Mouse (Mus musculus): ENCODE measurements at regions not wholly inside any gene's neighbourhood (a gene's known extent, or its start where the extent isn't known, plus 50 kb on each side); places are given as distances from the start of the nearest gene placed in this dataset.

DNA sequence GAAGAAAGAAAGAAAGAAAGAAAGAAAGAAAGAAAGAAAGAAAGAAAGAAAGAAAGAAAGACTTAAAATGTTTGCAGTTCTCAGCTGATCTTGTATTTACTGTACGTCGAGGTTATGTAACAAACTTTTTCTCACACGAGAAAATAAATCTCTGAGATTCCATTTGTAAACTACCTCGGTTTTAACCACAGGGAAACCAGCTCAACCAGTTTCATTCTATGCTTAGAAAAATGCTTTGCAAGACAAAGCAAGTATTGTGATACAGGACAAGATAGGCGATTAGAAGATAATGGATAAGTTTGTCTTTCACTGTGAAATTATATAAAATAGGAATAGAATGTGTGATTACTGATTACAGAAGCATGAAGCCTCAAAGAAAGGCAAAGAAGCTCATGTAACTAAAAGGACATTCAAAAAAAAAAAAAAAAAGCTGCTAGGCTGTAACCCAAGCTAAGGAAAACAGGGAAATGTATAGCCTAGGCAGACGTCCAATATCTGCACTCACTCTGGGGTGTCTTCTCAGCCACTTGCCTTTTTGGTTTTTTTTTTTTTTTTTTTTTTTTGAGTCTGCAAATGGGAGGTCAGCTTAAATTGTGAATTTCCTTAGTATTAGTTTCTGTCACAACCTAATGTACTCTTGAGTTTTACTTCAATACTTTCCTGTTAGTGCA, 368.3 kb downstream of the Efnb2 start:
- Histone ChIP-seq H3K36me3 (replicated peaks; ENCODE audit: control insufficient read depth, insufficient read depth) (no peaks in the 10 kb centered on the region), H3K4me3 (replicated peaks; ENCODE audit: low read length) (no peak overlapping the region), H3K9ac (no peak overlapping the region), H3K27me3 (ENCODE audit: control insufficient read depth, insufficient read depth, low read length) (no peaks in the 10 kb centered on the region), H3K4me1 (replicated peaks; ENCODE audit: control insufficient read depth, insufficient read depth, low read length) (no peaks in the 10 kb centered on the region), H3K27ac (no peak overlapping the region), H3K4me2 (replicated peaks) (no peak overlapping the region), H3K9me3 (ENCODE audit: control insufficient read depth, low read length) (no peaks in the 10 kb centered on the region)
- DNase-seq (ENCODE audit: low spot score) (no peak), ATAC-seq (ENCODE audit: low FRiP score) (no peak)
- 68% methylated on average over 6 of the region's 6 CpGs for WGBS

DNA sequence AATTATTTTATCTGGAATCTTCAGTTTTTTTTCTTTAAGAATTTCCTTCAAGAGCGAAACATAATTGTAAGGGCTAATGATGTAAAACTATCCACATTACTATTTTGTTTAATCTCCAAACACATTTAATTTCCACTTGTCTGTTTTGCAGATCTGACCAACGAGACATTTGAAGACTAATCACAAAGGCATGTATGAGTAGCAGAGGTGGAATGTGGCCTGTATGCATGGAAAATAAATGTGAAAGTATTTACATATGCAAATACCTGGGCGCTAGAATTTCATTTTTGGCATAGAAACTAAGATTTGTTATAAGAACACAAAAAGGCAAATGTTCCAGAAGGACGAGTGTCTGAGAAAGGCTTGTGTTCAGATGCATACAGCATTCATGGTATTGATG, 375.2 kb downstream of the Efnb2 start:
- no peak overlapping the region for H3K9ac ChIP-seq
- no peaks in the 10 kb centered on the region for H3K36me3 ChIP-seq (replicated peaks; ENCODE audit: control insufficient read depth, insufficient read depth)
- WGBS, result 83% methylated on average over 4 of the region's 4 CpGs
- H3K9me3 ChIP-seq (ENCODE audit: control insufficient read depth, low read length), result no peaks in the 10 kb centered on the region
- no peak for DNase-seq (ENCODE audit: low spot score)
- ATAC-seq (ENCODE audit: low FRiP score), result no peak
- H3K4me3 ChIP-seq (replicated peaks; ENCODE audit: low read length), result no peak overlapping the region
- no peak overlapping the region for H3K27ac ChIP-seq
- no peaks in the 10 kb centered on the region for H3K27me3 ChIP-seq (ENCODE audit: control insufficient read depth, insufficient read depth, low read length)
- no peak overlapping the region for H3K4me2 ChIP-seq (replicated peaks)
- no peaks in the 10 kb centered on the region for H3K4me1 ChIP-seq (replicated peaks; ENCODE audit: control insufficient read depth, insufficient read depth, low read length)

DNA sequence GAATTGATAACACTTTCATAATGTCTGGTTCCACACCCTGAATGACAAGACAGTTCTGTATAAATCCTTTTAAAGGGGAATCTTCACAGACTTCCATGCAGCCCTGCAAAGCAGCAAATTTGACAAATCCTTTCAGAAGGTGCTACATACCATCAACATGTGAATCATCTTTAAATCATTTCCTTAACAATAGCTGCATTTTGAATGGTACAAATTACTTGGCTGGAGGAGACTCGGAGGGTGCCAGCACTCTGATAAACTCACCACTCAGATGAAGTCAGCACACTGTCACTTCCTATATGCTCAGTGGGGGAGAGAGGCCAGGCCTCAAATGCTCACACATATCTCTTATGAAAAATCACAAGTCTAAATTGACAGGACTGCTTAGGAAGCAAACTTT, 386.1 kb downstream of the Efnb2 start:
- WGBS, result 60% methylated on average over 1 of the region's 1 CpGs

DNA sequence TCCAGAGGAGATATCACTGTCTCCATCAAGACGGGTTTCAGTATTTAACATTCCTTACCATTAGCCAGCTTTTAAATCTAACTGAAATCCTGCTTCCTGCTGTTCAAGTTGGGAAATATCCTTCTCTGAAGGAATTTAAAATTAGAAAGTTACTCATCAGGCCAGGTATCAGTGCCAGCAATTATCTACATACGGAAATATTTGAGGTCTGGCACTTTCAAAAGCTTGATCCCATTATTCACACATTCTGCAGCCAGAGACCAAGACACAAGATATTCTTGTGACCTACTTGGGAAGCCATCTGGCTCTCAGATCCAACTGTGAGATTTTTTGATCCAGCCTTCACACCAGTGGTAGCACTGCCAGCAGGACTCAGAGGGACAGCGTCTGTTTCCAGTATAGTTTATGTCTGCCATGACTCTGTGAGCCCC, 386.8 kb downstream of the Efnb2 start:
- no peak for DNase-seq (ENCODE audit: low spot score)
- no peak overlapping the region for H3K4me2 ChIP-seq (replicated peaks)
- ATAC-seq (ENCODE audit: low FRiP score), result no peak
- H3K4me3 ChIP-seq (replicated peaks; ENCODE audit: low read length), result no peak overlapping the region
- 79% methylated on average over 3 of the region's 3 CpGs for WGBS
- no peaks in the 10 kb centered on the region for H3K36me3 ChIP-seq (replicated peaks; ENCODE audit: control insufficient read depth, insufficient read depth)
- H3K27me3 ChIP-seq (ENCODE audit: control insufficient read depth, insufficient read depth, low read length), result no peaks in the 10 kb centered on the region
- no peaks in the 10 kb centered on the region for H3K4me1 ChIP-seq (replicated peaks; ENCODE audit: control insufficient read depth, insufficient read depth, low read length)
- no peak overlapping the region for H3K27ac ChIP-seq
- no peaks in the 10 kb centered on the region for H3K9me3 ChIP-seq (ENCODE audit: control insufficient read depth, low read length)
- no peak overlapping the region for H3K9ac ChIP-seq

More for the DNA sequence above, 386.1 kb downstream of the Efnb2 start:
- no peaks in the 10 kb centered on the region for H3K9me3 ChIP-seq (ENCODE audit: control insufficient read depth, low read length)
- ATAC-seq (ENCODE audit: low FRiP score) (no peak), DNase-seq (ENCODE audit: low spot score) (no peak)
- no peak overlapping the region for H3K9ac ChIP-seq
- H3K4me3 ChIP-seq (replicated peaks; ENCODE audit: low read length), result no peak overlapping the region
- H3K4me1 ChIP-seq (replicated peaks; ENCODE audit: control insufficient read depth, insufficient read depth, low read length), result no peaks in the 10 kb centered on the region
- no peak overlapping the region for H3K27ac ChIP-seq
- no peaks in the 10 kb centered on the region for H3K36me3 ChIP-seq (replicated peaks; ENCODE audit: control insufficient read depth, insufficient read depth)
- no peak overlapping the region for H3K4me2 ChIP-seq (replicated peaks)
- H3K27me3 ChIP-seq (ENCODE audit: control insufficient read depth, insufficient read depth, low read length), result no peaks in the 10 kb centered on the region

DNA sequence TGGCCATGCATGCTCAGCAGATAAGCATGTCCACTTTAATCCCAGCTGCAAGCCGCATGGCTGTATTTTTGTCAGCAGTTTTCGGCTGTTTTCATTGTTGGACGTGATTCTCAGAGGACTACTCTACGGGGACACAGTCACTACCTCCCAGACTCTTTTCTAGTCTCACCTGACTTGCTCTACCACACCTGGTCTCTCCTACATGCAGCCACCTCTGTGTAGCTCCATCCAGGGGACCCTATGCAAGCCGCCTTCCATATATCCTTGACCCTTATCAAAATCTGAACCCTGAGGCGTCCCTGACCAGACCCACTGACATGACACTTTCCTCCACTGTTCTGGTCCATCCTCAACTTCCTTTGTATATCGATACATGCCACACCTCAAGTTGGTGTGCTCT, 402.2 kb downstream of the Efnb2 start:
- Histone ChIP-seq H3K4me3 (replicated peaks; ENCODE audit: low read length) (no peak overlapping the region), H3K4me1 (replicated peaks; ENCODE audit: control insufficient read depth, insufficient read depth, low read length) (no peaks in the 10 kb centered on the region), H3K9ac (no peak overlapping the region), H3K36me3 (replicated peaks; ENCODE audit: control insufficient read depth, insufficient read depth) (no peaks in the 10 kb centered on the region), H3K27ac (no peak overlapping the region), H3K27me3 (ENCODE audit: control insufficient read depth, insufficient read depth, low read length) (no peaks in the 10 kb centered on the region), H3K9me3 (ENCODE audit: control insufficient read depth, low read length) (no peaks in the 10 kb centered on the region), H3K4me2 (replicated peaks) (no peak overlapping the region)
- ATAC-seq (ENCODE audit: low FRiP score), result no peak; the same call in 1 of the 2 replicates
- DNase-seq (ENCODE audit: low spot score), result no peak
- WGBS, result 56% methylated on average over 7 of the region's 7 CpGs

DNA sequence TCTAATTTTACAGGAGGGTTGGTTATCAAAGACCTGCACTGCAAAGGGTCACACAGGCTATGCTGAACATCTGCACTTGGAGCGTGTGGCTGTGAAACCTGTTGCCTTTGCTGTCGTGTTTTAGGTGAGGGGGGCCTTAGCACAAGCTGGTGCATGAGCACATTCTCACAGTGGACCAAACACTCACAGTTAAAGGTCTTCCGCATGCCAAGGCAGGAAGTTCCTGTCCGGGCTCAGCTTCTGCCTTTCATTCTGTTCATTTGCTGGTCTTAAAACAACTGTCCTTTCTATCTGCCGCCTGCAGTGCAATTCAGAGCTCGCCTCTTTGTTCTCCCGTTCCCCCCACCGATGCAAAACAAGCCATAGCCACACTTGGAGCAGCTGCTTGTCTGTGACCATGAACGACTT, 402.8 kb downstream of the Efnb2 start:
- Histone ChIP-seq H3K4me1 (replicated peaks; ENCODE audit: control insufficient read depth, insufficient read depth, low read length) (no peaks in the 10 kb centered on the region), H3K36me3 (replicated peaks; ENCODE audit: control insufficient read depth, insufficient read depth) (no peaks in the 10 kb centered on the region), H3K9me3 (ENCODE audit: control insufficient read depth, low read length) (no peaks in the 10 kb centered on the region), H3K27me3 (ENCODE audit: control insufficient read depth, insufficient read depth, low read length) (no peaks in the 10 kb centered on the region), H3K27ac (no peak overlapping the region), H3K4me3 (replicated peaks; ENCODE audit: low read length) (no peak overlapping the region), H3K9ac (no peak overlapping the region), H3K4me2 (replicated peaks) (peak overlapping the region; percentile 35; the same call in 1 of the 2 replicates)
- DNase-seq (ENCODE audit: low spot score) (no peak), ATAC-seq (ENCODE audit: low FRiP score) (no peak)
- 3% methylated on average over 9 of the region's 9 CpGs for WGBS

DNA sequence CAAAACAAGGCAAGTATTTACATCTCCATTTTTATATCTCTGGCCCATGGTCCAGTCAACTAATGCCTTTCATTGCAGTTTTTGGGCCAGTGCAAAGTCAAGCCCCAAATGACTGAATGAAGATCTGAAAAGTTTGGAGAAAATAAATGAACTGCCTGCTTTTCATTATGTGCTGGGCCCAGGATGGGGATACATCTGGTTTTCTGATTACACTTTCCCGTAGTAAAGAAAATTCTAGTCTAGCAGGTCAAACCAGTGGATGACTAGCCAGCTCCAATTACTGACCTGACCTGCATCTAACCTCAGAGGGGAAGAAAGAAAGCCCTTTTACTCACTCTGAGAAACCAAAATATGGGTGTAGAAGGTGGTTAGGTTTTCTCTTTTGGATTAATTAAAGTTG, 404.7 kb downstream of the Efnb2 start:
- Histone ChIP-seq H3K27ac (no peak overlapping the region), H3K4me1 (replicated peaks; ENCODE audit: control insufficient read depth, insufficient read depth, low read length) (no peaks in the 10 kb centered on the region), H3K4me3 (replicated peaks; ENCODE audit: low read length) (no peak overlapping the region), H3K36me3 (replicated peaks; ENCODE audit: control insufficient read depth, insufficient read depth) (no peaks in the 10 kb centered on the region), H3K27me3 (ENCODE audit: control insufficient read depth, insufficient read depth, low read length) (no peaks in the 10 kb centered on the region), H3K9me3 (ENCODE audit: control insufficient read depth, low read length) (no peaks in the 10 kb centered on the region), H3K4me2 (replicated peaks) (no peak overlapping the region), H3K9ac (no peak overlapping the region)
- 74% methylated on average over 1 of the region's 1 CpGs for WGBS
- no peak for DNase-seq (ENCODE audit: low spot score)
- no peak for ATAC-seq (ENCODE audit: low FRiP score)

DNA sequence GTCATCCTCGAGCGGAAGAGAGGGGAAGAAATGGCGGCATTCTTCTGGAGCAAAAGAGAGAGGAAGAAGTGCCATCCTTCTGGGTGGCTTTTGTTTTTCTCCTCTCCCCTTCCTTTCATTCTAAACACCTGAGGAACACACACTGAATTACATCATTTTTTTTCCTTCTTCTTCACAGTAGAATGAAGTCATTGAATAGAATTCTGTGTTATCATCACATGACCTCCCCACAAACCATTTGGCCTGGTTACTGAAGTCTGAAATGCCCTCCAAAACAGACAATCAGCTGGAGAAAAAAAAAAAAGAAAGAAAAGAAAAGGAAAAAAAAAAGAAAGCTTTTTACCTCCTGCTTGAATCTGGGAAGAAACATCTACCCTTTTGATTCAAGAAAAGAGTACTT, 406.6 kb downstream of the Efnb2 start:
- Histone ChIP-seq H3K27me3 (ENCODE audit: control insufficient read depth, insufficient read depth, low read length) (no peaks in the 10 kb centered on the region), H3K9me3 (ENCODE audit: control insufficient read depth, low read length) (no peaks in the 10 kb centered on the region), H3K36me3 (replicated peaks; ENCODE audit: control insufficient read depth, insufficient read depth) (no peaks in the 10 kb centered on the region), H3K4me2 (replicated peaks) (no peak overlapping the region), H3K9ac (no peak overlapping the region), H3K4me3 (replicated peaks; ENCODE audit: low read length) (no peak overlapping the region), H3K4me1 (replicated peaks; ENCODE audit: control insufficient read depth, insufficient read depth, low read length) (no peaks in the 10 kb centered on the region), H3K27ac (no peak overlapping the region)
- WGBS, result 95% methylated on average over 3 of the region's 3 CpGs
- DNase-seq (ENCODE audit: low spot score) (no peak), ATAC-seq (ENCODE audit: low FRiP score) (no peak)

DNA sequence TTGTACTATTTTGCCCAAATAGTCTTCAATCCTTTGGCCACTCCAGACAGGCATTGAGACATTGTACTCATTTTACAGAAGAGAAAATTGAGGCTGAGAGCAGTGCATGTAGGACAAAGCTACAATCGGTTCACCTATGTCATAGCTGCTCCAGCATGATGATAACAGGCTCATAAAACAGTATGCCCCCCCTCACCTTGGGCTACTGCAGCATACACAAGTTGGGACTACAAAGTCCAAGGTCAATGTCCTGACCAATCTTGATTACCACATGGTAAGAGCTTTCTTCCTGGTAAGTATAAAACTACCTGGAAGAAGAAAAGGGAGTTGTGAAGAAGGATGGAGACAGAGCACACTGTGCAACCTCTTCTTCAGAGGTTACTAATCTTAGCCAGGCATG, 416.4 kb downstream of the Efnb2 start:
- H3K36me3 ChIP-seq (replicated peaks; ENCODE audit: control insufficient read depth, insufficient read depth), result no peaks in the 10 kb centered on the region
- DNase-seq (ENCODE audit: low spot score) (no peak), ATAC-seq (ENCODE audit: low FRiP score) (no peak)
- H3K4me3 ChIP-seq (replicated peaks; ENCODE audit: low read length), result no peak overlapping the region
- H3K27me3 ChIP-seq (ENCODE audit: control insufficient read depth, insufficient read depth, low read length), result no peaks in the 10 kb centered on the region
- H3K27ac ChIP-seq, result no peak overlapping the region
- H3K4me1 ChIP-seq (replicated peaks; ENCODE audit: control insufficient read depth, insufficient read depth, low read length), result no peaks in the 10 kb centered on the region
- 95% methylated on average over 1 of the region's 1 CpGs for WGBS
- no peaks in the 10 kb centered on the region for H3K9me3 ChIP-seq (ENCODE audit: control insufficient read depth, low read length)
- no peak overlapping the region for H3K4me2 ChIP-seq (replicated peaks)
- H3K9ac ChIP-seq, result no peak overlapping the region
